Mouse (Mus musculus): ENCODE measurements around the gene Dhfr.

DNA sequence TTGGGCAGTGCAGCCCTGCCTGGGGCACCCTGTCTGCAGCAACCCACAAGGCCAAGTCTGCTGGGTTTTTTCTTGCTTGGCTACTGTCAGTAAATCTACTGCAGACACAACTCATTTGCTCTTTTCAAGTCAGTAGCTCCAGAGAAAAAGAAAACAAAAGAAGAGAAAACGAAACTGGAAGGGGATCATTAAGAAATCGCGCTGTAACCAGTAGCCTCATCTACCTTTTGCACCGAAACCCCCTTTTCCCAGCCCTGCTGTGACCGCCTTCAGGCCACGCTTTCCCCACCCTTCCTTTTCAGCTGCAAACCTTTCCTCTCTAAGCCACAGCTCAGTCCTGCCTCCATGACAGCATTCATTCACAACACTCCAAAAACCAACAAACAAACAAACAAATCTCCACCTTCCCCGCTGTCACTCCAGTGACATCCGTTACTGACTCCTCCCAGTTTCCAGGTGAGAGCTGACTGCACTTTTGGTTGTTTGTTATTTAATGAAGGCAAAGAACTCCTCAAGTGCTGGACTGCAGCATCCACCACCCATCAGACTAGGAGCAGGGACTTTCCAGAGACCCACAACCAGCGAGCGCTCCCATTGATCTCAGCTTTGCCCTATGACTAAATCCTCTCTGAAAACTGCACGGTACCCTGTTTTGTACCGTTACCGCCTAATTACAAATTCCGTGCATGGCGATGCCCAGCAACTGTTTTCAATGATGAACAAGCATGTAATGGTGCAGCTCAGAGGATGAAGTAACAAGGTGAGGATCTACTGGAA is 22.2 kb upstream of the Dhfr start:
- TF ChIP-seq CTCF (IDR thresholded peaks at IDR 0.05; ENCODE audit: borderline replicate concordance, extremely low read depth, insufficient read depth, insufficient read length) = no peak
- TF ChIP-seq POLR2A (IDR thresholded peaks at IDR 0.05; ENCODE audit: borderline replicate concordance, extremely low read depth, insufficient read depth, insufficient read length, poor library complexity, severe bottlenecking) = no peak
